Mouse (Mus musculus): ENCODE data around the gene Avpr1b. TPM values are rescaled to one million over a fixed set of nuclear protein-coding genes. Genes with fewer than 3 reads are reported as not detected.
"Not testable (repeated sequence)": the region's sequence is repeated elsewhere in the genome, so short reads cannot be mapped to it uniquely, and the experiment has no call there.

The Avpr1b gene
- under 1 TPM in 1 of 2 experiments, not detected in 1; 0.17 TPM for total RNA-seq (2021)

DNA sequence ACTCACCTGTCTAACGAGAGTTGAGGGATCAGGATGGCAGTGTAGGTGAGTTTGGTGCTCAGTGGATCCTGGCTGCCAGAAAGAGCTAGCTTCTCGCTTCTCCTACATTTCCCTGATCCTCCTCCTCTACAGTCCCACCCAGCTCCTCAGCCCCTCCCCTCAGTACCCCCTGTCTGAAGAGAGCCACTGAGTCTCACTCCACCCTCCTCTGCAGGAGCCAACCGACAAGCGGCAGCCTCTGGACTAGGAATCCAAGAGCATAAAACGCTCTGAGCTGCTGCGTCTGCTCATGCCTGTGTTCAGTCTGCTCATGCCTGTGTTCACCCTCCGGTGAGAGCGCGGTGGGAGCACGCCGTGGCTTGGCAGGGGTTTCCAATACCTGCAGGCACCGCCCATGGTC, at the start of gene Avpr1b:
Avpr1b (plus strand) TSS at position 335 of the 400 bp plus-strand sequence.
- DNase-seq (ENCODE audit: extremely low spot score in 1 of 2, low spot score in 2 of 2) = no peak
- intact Hi-C loops (cut with DNase I) = no loop called here

DNA sequence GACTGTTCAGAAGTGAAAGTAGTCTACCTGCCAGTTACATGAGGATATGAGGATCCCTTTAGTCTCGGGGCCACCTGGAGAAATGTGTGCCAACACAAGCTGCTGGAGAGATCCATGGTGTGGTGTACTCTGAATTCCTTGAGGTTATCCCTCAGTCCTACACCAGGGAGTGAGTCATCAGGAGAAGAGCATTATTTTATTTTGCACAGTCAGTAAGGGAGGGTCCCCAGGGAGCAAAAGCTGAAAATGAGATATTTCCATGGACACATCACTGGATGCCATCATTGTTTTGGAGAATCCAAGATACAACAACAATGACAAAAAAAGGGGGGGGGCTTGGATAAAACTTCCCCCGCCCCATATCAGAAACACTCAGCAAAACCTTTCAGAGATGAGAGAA, 47.1 kb upstream of the Avpr1b start:
- no peak for DNase-seq (ENCODE audit: extremely low spot score in 1 of 2, low spot score in 2 of 2)
- intact Hi-C loops (cut with DNase I) = no loop called here

DNA sequence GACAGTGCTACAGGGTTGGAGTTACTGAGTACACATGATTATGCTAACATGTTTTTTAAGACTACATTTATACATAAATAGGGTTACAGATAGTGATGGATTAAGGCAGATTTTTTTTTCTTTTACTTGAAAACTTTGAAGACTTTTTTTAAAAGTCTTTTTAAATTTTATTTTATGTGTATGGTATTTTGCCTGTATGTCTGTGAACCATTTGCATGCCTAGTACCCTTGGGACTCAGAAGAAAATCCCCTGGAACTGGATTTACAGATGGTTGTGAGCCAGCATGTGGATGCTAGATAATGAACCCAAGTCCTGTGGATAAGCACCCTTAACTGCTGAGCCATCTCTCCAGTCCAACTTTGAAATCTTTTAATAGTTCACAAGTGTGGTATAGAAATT, 45.6 kb upstream of the Avpr1b start:
- no peak for DNase-seq (ENCODE audit: extremely low spot score in 1 of 2, low spot score in 2 of 2)
- intact Hi-C loops (cut with DNase I) = no loop called here

DNA sequence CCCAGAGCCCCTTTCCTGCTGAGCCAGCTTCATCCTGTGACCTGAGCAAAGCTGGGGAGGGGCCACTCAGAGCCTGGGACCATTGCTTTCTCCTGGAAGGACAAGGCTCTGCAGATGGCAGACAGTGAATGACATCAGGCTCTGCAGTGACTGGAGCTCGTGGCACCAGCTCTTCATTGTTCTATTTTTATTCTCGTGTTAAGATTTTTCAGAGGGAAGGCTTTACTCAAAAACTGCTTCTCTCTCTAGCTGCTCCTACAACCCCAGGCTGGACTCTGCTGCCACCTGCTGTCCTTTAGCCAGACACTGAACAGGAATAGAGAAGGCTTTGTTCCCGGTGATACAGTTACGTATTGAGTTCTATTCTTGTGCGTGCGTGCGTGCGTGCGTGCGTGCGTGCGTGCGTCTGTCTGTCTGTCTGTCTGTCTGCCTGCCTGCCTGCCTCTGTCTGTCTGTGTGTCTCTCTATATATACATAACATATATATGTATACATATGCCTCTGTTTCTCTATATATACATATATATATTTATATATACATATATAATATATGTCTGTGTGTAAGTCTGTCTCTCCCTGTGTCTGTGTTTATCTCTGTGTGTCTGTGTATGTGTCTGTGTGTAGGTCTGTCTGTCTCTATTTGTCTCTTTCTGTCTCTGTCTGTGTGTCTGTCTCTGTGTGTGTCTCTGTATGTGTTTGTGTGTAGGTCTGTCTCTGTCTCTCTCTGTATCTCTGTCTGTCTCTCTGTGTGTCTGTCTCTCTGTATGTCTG, 43.8 kb upstream of the Avpr1b start:
- intact Hi-C loops (cut with DNase I) = no loop called here
- peak; percentile 82 to 86 for DNase-seq (ENCODE audit: extremely low spot score in 1 of 2, low spot score in 2 of 2)

DNA sequence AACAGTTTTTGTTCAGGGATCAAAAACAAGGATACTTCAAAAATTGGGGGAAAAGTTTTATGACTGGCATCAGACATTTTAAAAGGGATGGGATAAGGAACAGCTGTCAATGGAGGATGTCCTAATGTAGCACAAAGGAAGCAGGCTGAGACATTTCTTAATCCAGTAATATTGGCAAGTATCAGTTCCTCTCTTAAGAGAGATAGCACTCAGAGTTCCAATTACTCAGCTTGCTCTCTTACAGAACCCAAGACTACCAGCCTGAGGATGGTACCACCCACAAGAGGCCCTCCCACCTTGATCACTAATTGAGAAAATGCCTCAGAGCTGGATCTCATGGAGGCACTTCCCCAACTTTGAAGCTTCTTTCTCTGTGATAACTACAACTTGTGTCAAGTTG, 38.5 kb upstream of the Avpr1b start:
- intact Hi-C loops (cut with DNase I) = no loop called here
- DNase-seq (ENCODE audit: extremely low spot score in 1 of 2, low spot score in 2 of 2) = no peak

DNA sequence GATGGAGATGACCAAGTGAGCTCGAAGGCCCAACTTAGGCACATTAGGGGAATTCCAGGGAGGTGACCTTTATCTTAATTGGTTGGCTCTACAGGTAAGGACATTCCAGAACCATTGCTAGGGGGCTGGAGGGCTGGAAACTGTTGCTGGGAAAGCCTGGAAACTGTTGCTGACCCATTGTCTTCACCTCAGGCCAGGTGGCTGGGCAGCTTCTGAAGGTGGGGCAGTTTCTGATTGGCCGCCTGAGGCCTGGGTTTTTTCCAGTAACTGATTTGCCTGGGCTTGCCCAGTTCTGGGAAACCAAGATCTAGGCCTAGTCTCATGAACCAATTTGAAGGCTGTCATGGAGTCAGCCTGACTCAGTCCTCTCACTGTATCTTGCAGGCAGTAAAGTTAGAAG, 37.0 kb upstream of the Avpr1b start:
- DNase-seq (ENCODE audit: extremely low spot score in 1 of 2, low spot score in 2 of 2) = no peak
- intact Hi-C loops (cut with DNase I) = no loop called here

DNA sequence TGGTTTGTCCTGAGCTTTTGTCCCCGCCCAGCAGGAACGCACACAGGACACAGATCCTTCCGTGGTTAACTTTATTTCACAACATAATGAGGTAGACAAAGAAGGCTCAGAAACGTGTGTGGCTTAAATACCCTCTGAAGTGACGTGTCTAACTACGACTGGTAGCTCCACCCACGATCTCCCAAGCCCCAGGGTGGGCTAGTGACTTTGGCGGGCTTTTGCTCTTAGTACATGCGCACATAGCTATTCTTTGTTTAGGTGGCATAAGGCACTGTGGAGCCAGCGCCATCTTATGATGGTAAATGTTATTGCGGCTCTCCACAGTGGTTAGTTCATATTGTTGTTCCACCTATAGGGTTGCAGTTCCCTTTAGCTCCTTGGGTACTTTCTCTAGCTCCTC, 33.0 kb upstream of the Avpr1b start:
- DNase-seq (ENCODE audit: extremely low spot score in 1 of 2, low spot score in 2 of 2); intact Hi-C loops (cut with DNase I): not testable (repeated sequence)

DNA sequence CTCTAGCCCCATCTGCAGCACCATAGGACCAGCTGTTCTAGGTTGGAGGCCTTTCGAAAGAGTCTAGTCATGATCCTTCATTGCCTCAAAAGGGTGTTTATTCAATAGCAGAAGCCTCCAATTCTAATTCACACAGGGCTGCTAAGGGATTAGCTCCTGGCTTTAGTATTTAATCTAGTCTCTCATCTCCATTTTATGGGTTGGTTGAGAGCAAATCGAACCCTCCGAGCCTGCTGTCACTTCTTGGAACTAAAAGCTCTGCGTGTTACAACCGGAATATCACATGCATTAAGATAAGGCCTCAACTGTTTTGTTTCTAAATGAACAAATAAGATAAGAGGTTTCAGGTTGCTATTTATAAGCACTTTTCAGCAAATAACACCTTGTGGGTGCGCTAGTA, 29.3 kb upstream of the Avpr1b start:
- intact Hi-C loops (cut with DNase I) = no loop called here
- no peak for DNase-seq (ENCODE audit: extremely low spot score in 1 of 2, low spot score in 2 of 2)

DNA sequence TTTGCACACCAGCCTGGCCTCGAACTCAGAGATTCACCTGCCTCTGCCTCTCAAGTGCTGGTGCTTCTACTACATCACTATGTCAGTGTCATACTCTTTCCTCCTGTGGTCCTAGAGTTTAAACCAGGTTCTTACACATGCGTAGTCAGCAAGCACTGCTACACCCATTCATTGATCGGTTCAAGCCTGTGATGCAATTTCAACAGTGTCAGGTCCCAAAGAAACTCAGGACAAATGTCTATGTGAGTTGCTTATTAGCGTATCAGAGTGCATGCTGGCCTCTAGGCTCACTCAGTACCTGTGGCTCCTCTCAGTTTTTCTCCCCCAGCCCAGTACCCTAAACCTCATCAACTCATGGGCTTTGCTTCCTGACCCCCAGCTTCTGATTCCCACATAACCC, 28.6 kb upstream of the Avpr1b start:
- no peak for DNase-seq (ENCODE audit: extremely low spot score in 1 of 2, low spot score in 2 of 2)
- intact Hi-C loops (cut with DNase I) = no loop called here

DNA sequence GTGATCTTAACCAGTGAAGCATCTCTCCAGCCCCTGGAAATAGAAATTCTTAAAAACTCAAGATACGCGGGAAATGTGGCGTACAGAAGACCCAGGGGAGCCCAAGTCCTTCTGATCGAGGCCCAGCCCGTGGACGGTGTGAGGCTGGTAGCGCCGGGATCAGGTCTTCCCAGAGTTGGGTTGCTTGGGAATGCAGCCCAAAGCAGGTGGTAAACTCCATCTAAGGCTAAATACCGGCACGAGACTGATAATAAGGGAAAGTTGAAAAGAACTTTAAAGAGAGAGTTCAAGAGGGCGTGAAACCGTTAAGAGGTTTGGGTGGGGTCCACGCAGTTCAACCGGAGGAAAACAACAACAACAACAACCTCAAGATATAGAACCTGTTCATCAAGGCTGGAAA, 25.3 kb upstream of the Avpr1b start:
- intact Hi-C loops (cut with DNase I) = no loop called here
- peak in 1 of 2 experiments; percentile 85 for DNase-seq (ENCODE audit: extremely low spot score in 1 of 2, low spot score in 2 of 2)

DNA sequence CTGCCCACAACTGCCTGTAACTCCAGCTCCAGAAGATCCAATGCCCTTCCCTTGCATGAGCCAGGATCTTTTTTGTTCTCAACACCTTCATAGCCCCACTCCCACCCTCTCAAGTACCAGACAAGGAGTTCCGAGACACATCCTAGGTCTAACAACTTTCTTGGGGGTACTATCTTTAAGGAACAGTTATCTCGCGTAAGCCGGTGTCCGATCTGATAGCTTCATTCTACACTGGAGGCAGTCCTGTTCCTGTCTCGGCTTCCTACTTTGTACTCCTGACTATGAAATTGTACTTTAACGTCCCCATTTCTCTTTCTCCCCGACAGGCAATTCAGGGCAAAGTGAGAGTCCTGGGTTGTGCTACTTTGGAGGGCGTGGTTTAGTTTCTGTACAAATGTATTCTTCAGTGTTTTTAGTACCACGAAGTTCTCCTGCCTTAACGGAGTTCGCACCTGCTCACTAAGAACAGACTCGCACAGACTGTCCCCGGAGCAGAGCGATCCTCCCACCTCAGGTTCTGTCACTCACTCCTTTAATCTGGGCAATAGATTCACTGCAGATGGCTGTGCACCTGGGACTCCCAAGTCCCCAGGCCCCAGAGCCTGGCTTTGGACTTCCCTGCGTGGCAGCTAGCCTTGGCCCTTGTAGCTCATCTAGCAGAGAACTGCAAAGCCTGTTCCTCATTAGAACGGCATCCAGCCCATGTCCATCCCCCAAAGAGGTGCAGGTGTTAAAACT, 19.9 kb upstream of the Avpr1b start:
- DNase-seq (ENCODE audit: extremely low spot score in 1 of 2, low spot score in 2 of 2) = no peak
- intact Hi-C loops (cut with DNase I) = no loop called here

DNA sequence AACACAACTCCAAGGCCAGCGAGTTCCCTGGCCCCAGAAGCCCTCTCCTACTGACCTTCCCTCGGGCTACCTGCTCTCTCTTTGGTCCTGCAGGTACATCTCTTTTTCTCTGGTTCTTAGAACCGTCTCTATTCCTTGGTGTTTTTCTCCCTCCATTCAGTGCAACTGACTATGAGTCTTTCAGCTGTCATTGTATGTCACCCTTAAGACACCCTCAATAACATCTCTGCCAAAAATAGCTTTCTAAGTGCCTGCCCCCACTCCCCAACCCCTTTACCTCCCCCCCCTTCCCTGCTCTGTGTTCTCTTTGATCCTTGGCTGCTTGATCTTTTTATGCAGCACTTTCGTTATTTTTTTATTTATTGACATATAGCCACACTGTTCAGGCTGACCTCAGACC, 18.6 kb upstream of the Avpr1b start:
- no peak for DNase-seq (ENCODE audit: extremely low spot score in 1 of 2, low spot score in 2 of 2)

DNA sequence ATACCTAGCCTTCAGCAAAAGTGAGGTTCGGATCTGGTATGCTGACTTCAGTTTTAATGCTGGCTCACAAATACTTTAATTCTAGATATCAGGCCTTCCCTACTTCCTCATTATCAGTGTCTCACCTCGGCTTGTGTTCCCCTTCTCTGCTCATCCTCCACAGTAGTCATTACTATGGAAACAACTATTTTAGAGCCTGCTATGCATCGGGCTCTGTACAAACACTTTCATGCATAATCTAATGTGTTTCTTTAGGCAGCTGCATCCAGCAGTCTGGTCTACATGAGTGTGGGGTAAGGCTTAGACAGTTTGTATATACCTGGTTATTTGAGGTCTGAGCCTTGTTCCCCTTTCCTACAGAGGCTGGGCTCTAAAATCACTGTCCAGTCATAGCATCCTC, 15.4 kb upstream of the Avpr1b start:
- intact Hi-C loops (cut with DNase I) = no loop called here
- DNase-seq (ENCODE audit: extremely low spot score in 1 of 2, low spot score in 2 of 2) = peak in 1 of 2 experiments; percentile 33

More for the DNA sequence above, 18.6 kb upstream of the Avpr1b start:
- intact Hi-C loops (cut with DNase I) = no loop called here

DNA sequence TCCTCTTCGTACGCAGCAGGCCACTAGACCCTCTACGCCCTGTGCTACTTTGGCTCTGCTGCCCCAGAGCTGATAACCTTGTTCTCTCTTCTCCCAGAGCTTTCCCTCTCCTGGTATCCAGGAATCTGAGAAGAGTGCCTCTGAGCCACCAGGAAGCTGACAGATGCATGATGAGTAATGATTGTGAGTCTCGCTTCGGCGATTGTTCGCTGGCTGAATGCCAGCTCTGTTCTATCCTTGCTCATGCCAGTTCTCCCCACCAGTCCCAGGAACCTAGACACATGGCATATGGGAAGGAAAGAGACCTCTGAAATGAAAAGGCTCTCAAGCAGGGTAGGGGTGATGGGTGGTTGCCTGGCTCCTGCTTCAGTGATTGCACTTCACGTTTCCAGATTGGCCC, 12.2 kb upstream of the Avpr1b start:
- DNase-seq (ENCODE audit: extremely low spot score in 1 of 2, low spot score in 2 of 2) = peak; percentile 28 to 33
- intact Hi-C loops (cut with DNase I) = no loop called here

DNA sequence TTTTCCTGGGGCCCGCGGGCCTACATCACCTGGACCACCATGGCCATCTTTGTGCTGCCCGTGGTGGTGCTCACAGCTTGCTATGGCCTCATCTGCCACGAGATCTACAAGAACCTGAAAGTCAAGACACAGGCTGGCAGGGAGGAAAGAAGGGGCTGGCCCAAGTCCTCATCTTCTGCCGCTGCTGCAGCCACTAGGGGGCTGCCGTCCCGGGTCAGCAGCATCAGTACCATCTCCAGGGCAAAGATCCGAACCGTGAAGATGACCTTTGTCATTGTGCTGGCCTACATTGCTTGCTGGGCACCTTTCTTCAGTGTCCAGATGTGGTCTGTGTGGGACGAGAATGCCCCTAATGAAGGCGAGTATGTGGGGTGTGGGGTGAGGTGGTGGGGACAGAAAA, 1.3 kb downstream of the Avpr1b start:
- intact Hi-C loops (cut with DNase I) = no loop called here
- no peak for DNase-seq (ENCODE audit: extremely low spot score in 1 of 2, low spot score in 2 of 2)

DNA sequence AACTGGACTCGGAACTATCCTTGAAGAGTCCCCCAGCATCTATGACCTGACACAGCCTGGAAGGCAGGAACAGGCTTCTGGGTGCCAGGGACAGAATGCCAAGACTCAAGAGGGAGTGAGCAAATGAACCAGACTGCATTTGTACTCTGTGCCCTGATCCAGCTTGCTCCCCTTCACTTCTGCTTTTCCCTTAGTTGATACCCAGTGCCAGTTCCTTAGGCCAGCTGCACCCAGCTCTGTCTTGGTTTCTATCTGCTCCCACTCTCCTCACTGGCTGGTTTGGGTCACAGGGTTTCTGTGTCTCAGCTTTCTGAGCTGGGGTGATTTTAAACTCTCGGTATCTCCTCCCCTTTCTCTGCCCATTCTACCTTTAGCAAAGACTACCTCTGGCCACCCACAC, 7.7 kb downstream of the Avpr1b start:
- DNase-seq (ENCODE audit: extremely low spot score in 1 of 2, low spot score in 2 of 2) = no peak
- intact Hi-C loops (cut with DNase I) = no loop called here

DNA sequence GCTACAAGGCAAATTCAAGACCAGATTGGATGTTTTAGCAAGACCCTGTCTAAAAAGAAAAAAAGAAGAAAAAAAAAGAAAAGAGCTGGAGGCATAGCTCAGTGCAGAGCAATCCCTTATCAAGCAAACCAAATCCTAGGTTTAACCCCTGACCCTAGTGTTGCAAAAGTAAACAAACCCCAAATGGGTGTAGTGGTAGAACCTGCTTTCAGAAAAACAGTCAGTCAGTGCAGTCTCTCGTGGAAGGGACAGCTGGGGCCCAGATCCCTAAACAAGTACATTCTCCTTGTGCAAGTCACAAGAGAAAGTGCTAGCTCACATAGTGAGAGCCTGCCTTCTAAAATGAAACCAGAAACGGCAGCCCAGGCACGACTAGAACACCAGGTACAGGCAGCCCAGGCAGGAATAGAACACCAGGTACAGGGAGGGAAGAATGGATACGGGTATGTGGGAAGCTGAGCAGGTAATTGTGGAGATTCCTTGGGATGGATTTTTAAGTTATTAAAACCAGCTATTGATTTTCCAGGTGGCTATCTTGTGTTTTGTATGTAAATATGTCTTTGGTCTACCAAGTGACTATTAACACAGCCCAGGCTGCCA, 13.6 kb downstream of the Avpr1b start:
- intact Hi-C loops (cut with DNase I) = no loop called here
- peak in 1 of 2 experiments; percentile 49 for DNase-seq (ENCODE audit: extremely low spot score in 1 of 2, low spot score in 2 of 2)

DNA sequence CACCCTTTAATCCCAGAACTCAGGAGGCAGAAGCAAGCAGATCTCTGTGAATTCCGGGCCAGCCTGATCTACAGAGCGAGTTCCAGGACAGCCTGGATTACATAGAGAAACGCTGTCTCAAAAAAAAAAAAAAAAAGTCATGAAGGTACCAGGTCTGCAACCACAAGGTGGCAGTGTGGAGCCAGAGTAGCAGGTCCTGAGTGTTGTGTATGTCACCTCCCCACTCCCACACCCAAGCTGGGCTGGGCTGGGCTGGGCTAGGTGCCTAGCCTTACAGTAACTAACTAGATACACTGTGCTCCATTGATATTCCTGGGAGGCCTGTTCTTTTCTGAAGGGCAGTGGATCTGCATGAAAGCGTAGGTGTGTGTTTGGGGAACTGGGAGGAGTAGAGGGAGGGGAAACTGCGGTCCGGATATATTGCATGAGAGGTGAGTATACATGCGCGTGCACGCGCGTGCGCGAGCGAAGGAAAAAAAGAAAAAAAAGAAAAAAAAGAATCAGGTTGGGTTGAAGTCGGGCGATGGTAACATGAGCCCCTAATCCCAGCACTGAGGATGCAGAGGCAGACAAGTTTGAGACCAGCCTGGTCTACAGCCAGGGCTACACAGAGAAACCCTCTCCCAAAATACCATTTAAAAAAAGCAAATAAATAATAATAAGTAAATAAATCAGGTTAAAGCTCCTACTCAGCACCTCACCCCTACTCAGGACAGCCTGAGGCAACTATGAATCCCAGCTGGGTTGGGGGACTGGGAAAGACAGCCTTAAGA, 14.5 kb downstream of the Avpr1b start:
- DNase-seq (ENCODE audit: extremely low spot score in 1 of 2, low spot score in 2 of 2) = peak in 1 of 2 experiments; percentile 83
- intact Hi-C loops (cut with DNase I) = no loop called here

DNA sequence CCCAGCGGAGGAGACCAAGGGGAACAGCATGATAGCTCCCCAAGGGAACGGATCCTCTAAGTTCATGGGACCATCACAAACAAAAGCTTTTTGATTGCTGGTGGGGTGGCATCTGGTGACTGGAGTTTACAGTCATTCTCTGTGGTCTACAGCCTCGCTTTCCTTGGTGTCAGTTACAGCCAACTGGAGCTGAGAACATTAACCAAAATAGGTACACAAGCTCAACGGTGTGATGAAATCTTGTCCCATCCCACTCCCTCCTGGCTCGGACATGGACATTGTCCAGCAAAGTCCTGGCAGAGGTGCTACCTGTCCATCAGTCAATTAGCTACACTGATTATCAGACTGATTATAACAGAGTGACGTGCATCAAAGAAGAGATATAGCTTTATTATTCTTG, 15.6 kb downstream of the Avpr1b start:
- intact Hi-C loops (cut with DNase I) = no loop called here
- no peak for DNase-seq (ENCODE audit: extremely low spot score in 1 of 2, low spot score in 2 of 2)

All from left cerebral cortex, postnatal 10 days (tissue).